Mouse (Mus musculus) megakaryocyte, embryonic 14.5 days (primary cell): ENCODE measurements around the gene Irf9.

ENCODE experiments used
- FLI1 ChIP-seq: IDR thresholded peaks from 2 replicates; pipeline ENCODE4 v1.6.1; 2012; ENCODE audit warnings: low read length, inconsistent platforms, mixed read lengths
- GATA1 ChIP-seq: IDR thresholded peaks from 3 replicates; pipeline ENCODE4 v1.6.1; 2012; ENCODE audit warnings: mixed read lengths, low read length, inconsistent platforms, borderline replicate concordance

- TF ChIP-seq GATA1 (no peak), FLI1 (no peak)
Measured at GRCm38 (mm10) chr14:55567496-55567895, 35.9 kb upstream of the Irf9 start.
